Mouse (Mus musculus) WW6 (cell line): ENCODE measurements at regions not wholly inside any gene's neighbourhood (a gene's known extent, or its start where the extent isn't known, plus 50 kb on each side); places are given as distances from the start of the nearest gene placed in this dataset.

Source experiments
- DNase-seq: peaks from one replicate; pipeline ENCODE4 v3.0.0-alpha.2; 2013; ENCODE audit warnings: low read depth, low spot score

DNA sequence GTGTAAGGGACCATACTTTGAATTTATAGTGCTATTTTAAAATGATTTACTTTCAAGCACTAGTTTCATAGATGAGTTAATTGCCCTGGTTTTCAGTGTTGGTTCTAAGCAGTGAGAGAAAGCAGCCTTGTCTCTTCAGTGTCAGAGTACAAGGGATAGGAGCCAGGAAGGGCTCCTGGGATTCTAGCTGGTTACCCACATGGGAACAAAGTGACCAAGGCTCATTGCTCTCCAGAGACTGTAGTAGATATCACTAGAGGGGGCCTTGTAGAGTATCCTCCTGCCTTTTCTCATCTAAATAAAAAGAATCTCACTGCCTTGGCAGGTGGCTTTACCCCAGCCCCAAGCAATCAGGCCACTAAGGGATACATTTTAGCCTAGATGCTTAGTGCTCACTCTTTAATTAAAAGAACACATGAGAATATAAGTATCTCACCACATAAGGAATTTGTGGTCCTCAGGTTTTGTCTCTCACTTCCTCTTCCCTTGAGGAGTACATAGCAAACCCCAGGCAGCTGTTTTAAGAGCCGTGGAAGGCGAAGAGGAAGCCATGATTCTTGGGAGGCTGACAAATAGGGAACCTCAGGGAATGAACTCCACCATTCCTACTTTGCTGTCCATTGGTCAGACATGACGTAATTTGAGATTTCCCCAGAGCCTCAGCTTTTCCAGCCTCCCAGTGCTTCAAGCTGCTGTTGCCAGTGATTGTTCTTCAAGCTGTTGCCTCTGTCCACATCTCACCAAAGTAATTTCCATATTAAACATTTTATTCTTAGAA, 449.2 kb upstream of the Ube2e3 start:
- DNase-seq = no peak

GRCm38 (mm10) chr2:78416574-78417109, 451.3 kb upstream of the Ube2e3 start:
- DNase-seq = no peak

DNA sequence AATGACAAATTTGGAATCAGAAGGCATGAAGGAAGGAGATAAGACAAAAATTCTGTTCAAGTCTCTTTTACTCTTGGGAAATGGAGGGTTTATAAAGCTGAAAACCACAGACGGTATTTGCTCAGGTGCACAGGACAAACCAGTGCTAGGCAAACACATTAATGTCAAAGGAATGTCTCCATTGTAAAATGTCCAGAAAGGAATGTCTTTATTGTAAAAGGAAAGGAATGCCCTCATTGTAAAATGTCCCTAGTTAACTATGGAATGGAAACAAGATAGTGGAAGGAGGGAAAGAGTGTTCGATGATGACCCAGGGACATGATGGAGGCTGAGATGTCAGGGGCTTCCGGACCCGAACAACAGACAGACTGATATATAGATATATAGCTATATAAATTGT, 454.9 kb upstream of the Ube2e3 start:
- DNase-seq = no peak

GRCm38 (mm10) chr2:78403890-78404289, 457.7 kb upstream of the Cwc22 start:
- no peak for DNase-seq

DNA sequence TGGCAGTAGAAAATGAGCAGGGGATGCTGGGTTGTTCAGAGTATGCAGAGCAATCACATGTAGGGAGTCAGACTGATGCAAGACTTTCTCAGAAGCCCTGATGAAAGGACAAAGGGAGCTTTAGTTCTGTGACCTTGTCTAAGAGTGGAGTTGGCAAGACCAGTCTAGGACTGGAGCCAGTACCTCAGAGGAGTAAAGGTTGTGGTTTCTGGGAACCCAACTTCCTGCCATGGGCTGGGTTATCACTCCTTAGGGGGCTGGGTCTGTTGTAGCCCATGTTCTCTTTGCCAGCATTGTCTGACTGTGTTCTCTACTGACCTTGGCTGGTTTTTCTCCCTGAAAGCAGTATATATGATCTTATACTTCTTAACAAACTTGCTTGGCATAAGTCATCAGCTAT, 453.1 kb upstream of the Cwc22 start:
- no peak for DNase-seq

DNA sequence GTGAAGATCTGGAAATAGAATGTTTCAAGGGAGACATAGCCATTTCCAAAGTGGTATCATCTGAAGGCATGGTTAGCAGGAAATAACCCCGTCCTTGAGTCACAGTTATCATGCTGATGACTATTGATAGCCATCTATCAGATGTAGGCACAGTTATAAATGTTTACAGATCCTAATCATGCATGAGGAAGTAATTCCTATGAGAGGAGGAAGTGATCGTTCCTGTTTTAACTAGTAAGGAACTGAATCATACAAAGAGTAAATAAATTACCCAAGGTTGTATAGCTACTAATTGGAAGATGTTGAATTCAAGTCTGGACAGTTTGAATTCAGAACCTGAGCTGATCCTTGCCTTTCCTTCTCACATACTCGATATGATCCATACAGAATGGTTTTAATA, 450.7 kb upstream of the Cwc22 start:
- no peak for DNase-seq

- DNase-seq = no peak
Observed at GRCm38 (mm10) chr2:78393090-78393489, 446.9 kb upstream of the Cwc22 start.

DNA sequence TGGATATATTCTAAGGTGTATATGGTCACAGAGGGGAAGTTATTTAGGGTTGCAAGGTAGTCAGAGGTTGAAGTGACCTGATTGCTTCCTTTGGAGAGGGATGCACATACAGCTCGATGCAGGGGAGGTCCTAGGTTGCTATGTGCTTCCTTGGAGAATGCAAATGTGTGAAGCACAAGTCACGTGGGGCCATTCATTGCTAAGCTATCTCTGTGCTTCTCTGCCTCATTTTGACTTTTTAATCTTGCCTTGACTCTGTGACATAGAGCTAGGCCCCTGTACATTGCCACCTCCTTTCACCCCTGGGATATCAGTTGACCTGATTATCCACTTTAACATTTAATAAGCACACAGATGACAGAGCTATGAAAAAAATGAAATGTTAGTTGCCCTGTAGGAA, 446.2 kb upstream of the Cwc22 start:
- DNase-seq = no peak

GRCm38 (mm10) chr2:78388001-78388400, 441.8 kb upstream of the Cwc22 start:
- no peak for DNase-seq

DNA sequence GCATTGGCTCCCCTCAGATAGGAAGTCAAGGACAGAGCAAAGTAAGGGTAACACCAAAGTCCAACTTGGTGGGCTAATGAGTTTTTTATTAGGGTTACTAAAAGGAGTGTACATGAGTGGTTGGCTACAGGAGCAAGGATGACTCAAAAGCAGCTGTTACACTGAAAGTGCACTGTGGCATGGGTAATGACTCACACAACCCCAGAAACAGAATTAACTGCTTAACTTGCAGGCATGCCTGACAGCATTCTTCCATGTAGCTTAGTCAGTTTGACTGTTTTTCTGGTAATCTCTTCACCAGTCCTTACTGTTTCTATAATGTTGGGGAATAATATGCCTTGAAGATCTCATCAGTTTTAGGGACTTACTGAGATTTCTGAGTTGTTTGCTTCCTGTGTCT, 435.1 kb upstream of the Cwc22 start:
- DNase-seq = no peak

DNA sequence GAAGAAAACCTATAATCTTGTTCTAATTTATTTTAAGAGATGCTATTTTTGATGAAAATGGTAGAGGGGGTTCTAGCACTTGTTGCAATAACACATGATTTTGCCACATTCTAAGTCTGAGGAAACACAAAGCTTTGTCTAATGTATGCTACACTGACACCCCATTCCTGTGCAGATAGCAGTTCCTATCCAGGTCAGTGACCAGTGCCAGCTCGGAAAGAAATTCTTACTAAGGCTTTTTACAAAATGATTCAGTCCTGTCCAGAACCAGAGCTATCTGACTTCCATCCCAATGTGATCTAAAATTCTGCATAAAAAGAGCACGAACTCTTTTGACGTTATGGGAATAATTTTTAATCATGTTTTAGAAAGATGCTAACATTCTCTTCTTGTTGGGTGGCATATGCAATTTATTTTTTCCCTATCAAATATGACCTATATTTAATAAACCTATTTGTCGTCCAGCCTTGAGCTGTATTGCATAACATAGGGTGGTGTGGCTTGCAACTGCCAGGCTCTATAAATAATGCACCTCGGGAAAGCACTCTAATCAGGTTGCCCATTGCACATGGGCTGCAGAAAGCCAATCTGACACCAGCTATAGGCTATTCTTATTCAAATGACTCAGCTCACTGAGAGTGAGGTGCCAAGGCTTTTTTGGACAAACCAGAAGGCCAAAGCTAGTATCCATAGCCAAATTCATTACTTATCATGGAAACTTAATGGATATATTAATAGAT, 385.7 kb upstream of the Cwc22 start:
- no peak for DNase-seq

DNA sequence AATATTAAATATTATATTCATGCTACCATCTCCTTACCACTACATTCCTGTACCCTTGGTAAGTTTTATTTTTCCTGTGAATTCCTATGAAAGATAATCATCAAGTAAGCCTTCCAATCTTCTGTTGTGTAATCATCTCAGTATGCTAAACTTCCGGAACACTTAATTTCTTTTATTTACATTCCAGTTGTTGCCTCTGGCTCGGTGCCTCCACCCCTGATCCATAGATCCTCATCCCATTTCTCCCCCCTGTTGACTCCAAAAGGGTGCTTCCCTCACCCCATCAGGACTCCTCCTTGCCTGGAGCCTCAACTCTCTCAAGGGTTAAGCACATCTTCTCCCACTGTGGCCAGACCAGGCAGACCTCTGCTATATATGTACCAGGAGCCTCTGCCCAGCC, 379.9 kb upstream of the Cwc22 start:
- no peak for DNase-seq

DNA sequence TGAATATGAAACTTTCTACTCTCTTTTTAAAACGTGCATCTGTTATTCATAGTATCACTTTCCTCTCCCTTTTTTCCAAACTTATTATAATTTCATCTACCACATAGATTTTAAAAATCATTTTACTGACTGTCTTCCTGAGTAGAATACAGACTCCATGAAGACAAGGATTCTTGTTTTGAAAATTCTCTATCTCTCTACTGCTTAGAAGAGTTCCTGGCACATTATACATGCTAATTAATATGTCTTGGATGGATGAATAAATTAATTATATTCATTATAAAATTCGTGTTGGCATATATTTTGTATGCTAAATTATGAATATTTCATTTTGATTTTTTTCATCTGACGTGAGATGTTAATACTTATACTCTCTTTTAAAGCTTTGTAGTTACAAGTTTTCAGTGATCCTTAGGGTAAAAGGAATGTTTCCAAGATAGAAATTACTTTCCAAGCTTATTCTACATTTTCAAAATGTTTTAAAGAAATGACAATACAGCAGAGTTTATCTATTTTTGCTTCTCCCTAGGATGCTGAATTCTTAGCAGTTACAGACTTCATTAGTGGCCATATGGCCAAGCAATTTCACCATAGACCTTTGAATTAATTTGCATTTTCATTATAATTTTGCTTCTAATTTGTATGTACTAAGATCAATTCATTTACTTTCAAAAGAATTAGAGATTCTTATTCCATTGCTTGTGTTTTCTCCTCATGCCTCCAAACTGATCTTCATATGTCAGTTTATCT, 376.2 kb upstream of the Cwc22 start:
- no peak for DNase-seq

GRCm38 (mm10) chr2:78311766-78312491, 365.8 kb upstream of the Cwc22 start:
- no peak for DNase-seq

- no peak for DNase-seq
Observed at GRCm38 (mm10) chr2:78309361-78309760, 363.2 kb upstream of the Cwc22 start.

DNA sequence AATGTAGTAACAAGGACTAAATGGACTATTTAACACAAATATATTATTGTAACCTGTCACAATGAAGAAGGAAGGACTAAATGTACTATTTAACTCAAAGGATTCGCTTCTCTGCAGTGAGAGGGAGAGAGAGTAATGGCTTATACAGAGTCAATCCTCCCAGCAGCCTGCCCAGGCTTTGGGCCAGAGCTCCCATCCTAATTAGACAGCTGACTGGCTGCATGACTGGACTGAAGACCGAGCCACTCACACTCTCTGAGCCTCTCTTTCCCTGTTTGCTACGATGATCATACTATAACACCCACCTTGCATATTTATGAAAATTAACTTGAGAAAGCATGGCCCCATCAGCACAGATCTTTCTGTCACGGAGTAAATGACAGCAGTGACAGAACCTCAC, 360.7 kb upstream of the Cwc22 start:
- DNase-seq = no peak

DNA sequence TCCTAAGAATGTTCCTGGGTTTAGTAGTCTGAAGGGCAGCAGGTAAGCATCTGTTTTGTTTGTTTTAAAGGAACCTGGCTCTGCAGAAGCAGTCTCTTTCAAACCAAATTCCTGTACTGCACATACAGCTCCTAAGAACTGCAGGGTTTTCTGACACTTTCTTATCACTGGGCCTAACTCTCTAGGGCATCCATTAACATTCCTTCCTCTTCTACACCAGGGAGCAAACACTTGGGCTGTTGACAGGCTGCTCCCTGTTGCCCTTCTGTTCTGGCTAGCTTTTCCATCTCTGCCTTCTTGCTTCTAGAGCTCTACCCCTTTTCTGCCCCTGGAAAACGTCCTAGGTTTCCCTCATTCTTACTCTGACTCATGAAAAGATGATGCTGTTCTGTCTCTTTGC, 345.5 kb upstream of the Cwc22 start:
- DNase-seq = no peak

- no peak for DNase-seq
Observed at GRCm38 (mm10) chr2:78284806-78285205, 338.6 kb upstream of the Cwc22 start.

GRCm38 (mm10) chr2:78283605-78284004, 337.4 kb upstream of the Cwc22 start:
- no peak for DNase-seq

- DNase-seq = peak; percentile 31
Observed at GRCm38 (mm10) chr2:78281846-78282245, 335.7 kb upstream of the Cwc22 start.

DNA sequence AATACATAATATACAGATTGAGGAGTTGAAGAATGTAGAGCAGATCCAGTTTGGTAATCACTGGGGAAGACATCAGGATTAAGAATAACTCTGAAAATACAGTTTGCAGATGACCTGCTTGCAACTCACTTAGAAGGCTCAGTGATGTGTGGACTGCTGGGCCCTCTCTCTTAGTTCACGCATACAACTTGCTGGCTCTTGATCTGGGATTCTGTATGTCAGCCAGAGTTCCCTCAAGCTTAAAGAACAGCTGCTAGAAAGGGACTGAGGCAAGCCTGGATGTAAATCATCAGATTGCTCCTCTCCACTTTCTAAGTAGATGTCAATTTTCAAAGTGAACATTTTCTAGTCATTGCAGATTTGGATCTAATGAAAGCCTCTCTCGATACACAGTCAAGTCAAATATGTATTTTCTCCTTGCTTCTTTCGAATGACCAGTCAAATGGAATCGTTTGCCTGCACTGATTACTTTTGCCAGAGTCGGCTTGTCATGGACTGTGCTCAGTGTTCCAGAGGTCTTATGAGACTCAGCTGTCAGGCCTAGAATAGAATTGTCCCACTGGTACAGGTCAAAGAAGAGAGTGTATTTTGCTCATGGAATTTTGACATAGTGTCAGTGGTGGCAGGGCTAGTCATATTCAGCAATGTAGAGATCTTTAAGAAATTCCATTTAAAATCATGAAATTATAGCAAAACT, 334.2 kb upstream of the Cwc22 start:
- DNase-seq = no peak
